Mouse (Mus musculus) lung, embryonic 16.5 days (tissue): Measurements from ENCODE around the gene Hdgfl3. TPM values are rescaled to one million over a fixed set of nuclear protein-coding genes. Genes with fewer than 3 reads are reported as not detected.
A peak's percentile ranks its signal among the peaks of the same experiment; 100 is the strongest.

Source experiments
- ATAC-seq: fragments of 200-750 bp; cut with Nextera tagmentation; 2 replicates; pipeline ENCODE4 v1.8.0; 2017; ENCODE audit warnings: low read depth, mild to moderate bottlenecking, moderate library complexity
- H3K27ac ChIP-seq: fragments of 300-500 bp; sonication (generic); 2 replicates; pipeline ENCODE4 v1.5.1; 2014; ENCODE audit warnings: mild to moderate bottlenecking, control low read depth, low read length
- H3K27me3 ChIP-seq: fragments of 300-500 bp; sonication (generic); 2 replicates; pipeline ENCODE4 v1.6.1; 2014; ENCODE audit warnings: low read depth, low read length, mixed read lengths; ENCODE audit not compliant: control insufficient read depth, insufficient read depth
- H3K36me3 ChIP-seq: fragments of 300-500 bp; sonication (generic); 2 replicates; pipeline ENCODE4 v1.6.1; 2014; ENCODE audit warnings: low read length; ENCODE audit not compliant: control insufficient read depth, insufficient read depth
- H3K4me1 ChIP-seq: fragments of 300-500 bp; sonication (generic); replicated peaks from 2 replicates; pipeline ENCODE4 v1.6.1; 2014; ENCODE audit warnings: low read length, mixed read lengths; ENCODE audit not compliant: control insufficient read depth, insufficient read depth
- H3K4me2 ChIP-seq: fragments of 300-500 bp; sonication (generic); 2 replicates; pipeline ENCODE4 v1.6.1; 2014; ENCODE audit warnings: low read depth, low read length, control low read depth
- H3K4me3 ChIP-seq: fragments of 300-500 bp; sonication (generic); 2 replicates; pipeline ENCODE4 v1.5.1; 2014; ENCODE audit warnings: mild to moderate bottlenecking, low read length, control low read depth
- H3K9ac ChIP-seq: fragments of 300-500 bp; sonication (generic); 2 replicates; pipeline ENCODE4 v1.6.1; 2014; ENCODE audit warnings: low read length, control low read depth
- H3K9me3 ChIP-seq: fragments of 300-500 bp; sonication (generic); 2 replicates; pipeline ENCODE4 v1.6.1; 2016; ENCODE audit warnings: low read length; ENCODE audit not compliant: control insufficient read depth
- WGBS: fragments of 180-500 bp; shearing (Covaris S2); extraction: QIAGEN DNeasy Blood & Tissue Kit; methylation state at CpG from one replicate; pipeline ENCODE4 v1.1.7; 2014; 5-methylcytosine and 5-hydroxymethylcytosine counted together
- polyA plus RNA-seq: library from polyadenylated mRNA; unstranded; fragments of >200 nt; fragmentation: Nextera tagmentation; extraction: Ambion mirVana; gene quantifications from 2 replicates; pipeline ENCODE4 v1.2.1, GENCODE M21; 2015

Hdgfl3 gene
- polyA plus RNA-seq, 1 experiment from 2014 or later: 7.4 TPM

DNA sequence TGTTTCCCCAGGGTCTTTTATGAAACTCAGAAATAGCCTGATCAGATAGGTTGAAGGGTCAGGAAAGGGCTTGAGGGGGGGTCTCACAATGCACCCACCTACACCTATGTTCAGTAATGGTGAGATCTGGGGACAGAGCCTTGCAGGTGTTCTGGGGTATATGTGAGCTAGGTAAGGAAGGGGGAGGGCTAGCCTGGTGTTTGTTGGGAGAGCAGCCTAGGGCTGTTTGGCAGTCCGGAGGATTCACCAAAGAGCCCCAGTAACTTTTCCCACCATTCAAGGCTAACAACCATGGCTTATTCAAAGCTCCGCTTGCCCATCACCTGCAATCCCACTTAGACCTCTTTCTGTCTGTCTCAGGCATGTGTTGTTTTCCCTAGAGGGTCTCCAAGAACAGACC is 72.8 kb downstream of the Hdgfl3 start:
- Histone ChIP-seq H3K4me1 (peaks cover 2% of the 10 kb centered on the region; the same call in 1 of the 2 replicates), H3K27ac (no peak overlapping the region), H3K9me3 (no peaks in the 10 kb centered on the region), H3K9ac (no peak overlapping the region), H3K4me3 (no peak overlapping the region), H3K36me3 (no peaks in the 10 kb centered on the region), H3K4me2 (no peak overlapping the region), H3K27me3 (peaks cover 25% of the 10 kb centered on the region)
- WGBS: 83% methylated on average over 2 of the region's 2 CpGs
- ATAC-seq: no peak

DNA sequence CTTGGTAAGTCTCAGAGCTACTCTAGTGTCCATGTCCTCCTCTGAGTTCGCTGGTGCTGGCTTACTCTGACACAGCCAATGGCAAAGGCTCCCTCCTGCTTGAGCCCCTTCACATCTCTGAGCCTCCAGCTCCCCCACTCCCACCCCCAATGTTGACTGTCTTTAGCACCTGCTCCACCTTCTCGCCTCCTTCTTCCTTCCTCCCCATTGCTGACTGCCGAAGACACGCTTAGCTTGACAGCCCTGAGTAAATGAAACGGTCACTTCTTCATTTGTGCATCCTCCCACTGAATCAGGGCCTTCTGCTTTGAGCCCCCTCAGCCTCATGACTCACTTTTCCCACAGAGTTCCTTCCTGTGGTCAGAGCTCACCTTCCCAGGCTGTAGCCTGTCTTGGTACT is 73.3 kb downstream of the Hdgfl3 start:
- Histone ChIP-seq H3K9me3 (no peaks in the 10 kb centered on the region), H3K4me2 (peak overlapping the region; percentile 76; the same call in 1 of the 2 replicates), H3K4me3 (no peak overlapping the region), H3K27ac (no peak overlapping the region), H3K36me3 (no peaks in the 10 kb centered on the region), H3K27me3 (peaks cover 25% of the 10 kb centered on the region), H3K9ac (no peak overlapping the region), H3K4me1 (peaks cover 2% of the 10 kb centered on the region; the same call in 1 of the 2 replicates)
- 38% methylated on average over 5 of the region's 5 CpGs for WGBS
- no peak for ATAC-seq

DNA sequence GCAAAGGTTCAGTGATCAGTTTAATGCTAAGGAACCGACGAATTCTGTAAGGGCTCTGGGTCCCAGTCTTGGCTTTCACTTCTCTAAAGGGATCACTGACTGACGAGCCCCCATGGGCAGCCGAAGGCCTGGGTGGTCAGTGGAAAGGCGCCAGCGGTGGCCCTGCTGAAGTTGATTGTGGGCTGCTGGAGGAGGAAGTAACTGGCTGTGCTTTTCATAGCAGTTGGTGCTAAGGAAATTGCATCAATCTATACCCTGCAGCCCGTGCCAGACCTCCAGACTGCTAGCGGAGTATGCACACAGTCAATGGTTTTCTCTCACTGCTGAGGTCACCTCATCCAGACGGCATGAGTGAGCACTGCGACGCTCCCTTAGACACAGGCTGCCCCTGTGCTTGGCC is 74.2 kb downstream of the Hdgfl3 start:
- H3K4me2 ChIP-seq: peak overlapping the region; percentile 76
- no peaks in the 10 kb centered on the region for H3K36me3 ChIP-seq
- H3K9ac ChIP-seq: peak overlapping the region; percentile 31; the same call in 1 of the 2 replicates
- WGBS: 32% methylated on average over 11 of the region's 11 CpGs
- peaks cover 25% of the 10 kb centered on the region for H3K27me3 ChIP-seq
- peak overlapping the region; percentile 59 for H3K4me3 ChIP-seq
- H3K9me3 ChIP-seq: no peaks in the 10 kb centered on the region
- H3K4me1 ChIP-seq: peaks cover 2% of the 10 kb centered on the region; the same call in 1 of the 2 replicates
- peak overlapping the region; percentile 66 for H3K27ac ChIP-seq
- peak; percentile 58 for ATAC-seq

DNA sequence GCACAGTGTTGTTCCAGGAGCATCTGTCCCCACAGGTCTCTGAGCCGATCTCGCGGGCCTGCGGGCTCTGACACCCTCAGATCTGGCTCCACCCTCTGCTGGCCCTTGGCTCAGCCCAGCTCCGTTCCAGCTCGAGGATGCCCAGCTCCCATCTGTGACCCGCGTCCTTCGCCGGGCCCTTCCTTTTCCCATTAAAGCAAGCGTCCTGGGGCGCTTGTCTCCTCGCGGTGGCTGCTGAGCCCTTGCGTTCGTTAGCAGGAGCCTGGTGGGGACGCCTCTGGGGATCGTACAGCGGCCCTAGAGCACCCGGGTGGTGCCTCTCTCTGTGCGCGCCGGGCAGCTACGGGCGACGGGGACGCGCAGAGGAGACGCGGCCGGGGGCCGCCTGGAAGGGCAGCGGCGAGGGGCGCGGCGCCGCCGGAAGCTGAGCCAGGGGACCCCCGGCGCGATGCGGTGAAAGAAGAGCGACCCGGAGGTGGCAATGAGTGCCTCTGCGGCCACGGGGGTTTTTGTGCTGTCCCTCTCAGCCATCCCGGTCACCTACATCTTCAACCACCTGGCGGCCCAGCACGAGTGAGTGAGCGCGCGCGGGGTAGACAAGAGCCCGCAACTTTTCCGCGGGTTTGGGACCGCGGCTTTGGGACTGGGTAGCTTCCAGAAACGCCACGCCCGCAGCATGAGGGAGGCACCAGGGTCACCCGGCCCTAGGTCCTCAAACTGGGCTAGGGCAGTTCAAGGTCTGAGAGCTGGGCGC is 75.1 kb downstream of the Hdgfl3 start, which contains the start of gene Tm6sf1:
Tm6sf1 (plus strand) TSS at position 34 of the 754 bp plus-strand sequence.
- peaks cover 25% of the 10 kb centered on the region for H3K27me3 ChIP-seq

DNA sequence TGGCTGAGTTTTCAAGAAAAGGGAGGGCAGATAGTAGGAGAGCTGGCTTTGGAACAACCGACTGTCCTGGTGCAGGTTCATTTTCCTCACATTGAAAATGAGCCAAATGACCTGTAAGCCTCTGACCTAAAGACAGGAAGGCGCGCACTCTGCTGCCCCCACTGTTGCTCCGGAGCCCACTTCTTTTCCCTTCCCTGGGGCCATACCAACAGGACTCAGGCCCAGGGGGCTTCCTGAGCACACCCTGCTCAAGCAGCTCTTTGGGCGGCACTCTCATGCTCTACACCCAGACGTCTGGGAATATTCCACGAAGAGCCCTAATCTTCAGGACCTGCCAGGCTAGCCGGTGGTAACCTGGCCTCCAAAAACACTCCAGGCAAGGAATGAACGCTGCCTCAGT is 76.0 kb downstream of the Hdgfl3 start:
- Histone ChIP-seq H3K9me3 (no peaks in the 10 kb centered on the region), H3K27ac (no peak overlapping the region), H3K9ac (no peak overlapping the region), H3K4me2 (peak overlapping the region; percentile 76), H3K27me3 (peaks cover 25% of the 10 kb centered on the region), H3K4me1 (peaks cover 2% of the 10 kb centered on the region; the same call in 1 of the 2 replicates), H3K36me3 (no peaks in the 10 kb centered on the region), H3K4me3 (no peak overlapping the region)
- WGBS: 8% methylated on average over 9 of the region's 9 CpGs
- ATAC-seq: no peak

More for the DNA sequence above, 75.1 kb downstream of the Hdgfl3 start, which contains the start of gene Tm6sf1:
- under 1% methylated on average over 48 of the region's 64 CpGs for WGBS
- Histone ChIP-seq H3K9me3 (no peaks in the 10 kb centered on the region), H3K4me2 (peak within 1 kb of the TSS; percentile 76), H3K4me1 (peaks cover 2% of the 10 kb centered on the region; the same call in 1 of the 2 replicates), H3K9ac (peak within 1 kb of the TSS; percentile 67), H3K36me3 (no peaks in the 10 kb centered on the region), H3K27ac (peak within 1 kb of the TSS; percentile 55), H3K4me3 (peak within 1 kb of the TSS; percentile 59)
- peak; percentile 53 for ATAC-seq

DNA sequence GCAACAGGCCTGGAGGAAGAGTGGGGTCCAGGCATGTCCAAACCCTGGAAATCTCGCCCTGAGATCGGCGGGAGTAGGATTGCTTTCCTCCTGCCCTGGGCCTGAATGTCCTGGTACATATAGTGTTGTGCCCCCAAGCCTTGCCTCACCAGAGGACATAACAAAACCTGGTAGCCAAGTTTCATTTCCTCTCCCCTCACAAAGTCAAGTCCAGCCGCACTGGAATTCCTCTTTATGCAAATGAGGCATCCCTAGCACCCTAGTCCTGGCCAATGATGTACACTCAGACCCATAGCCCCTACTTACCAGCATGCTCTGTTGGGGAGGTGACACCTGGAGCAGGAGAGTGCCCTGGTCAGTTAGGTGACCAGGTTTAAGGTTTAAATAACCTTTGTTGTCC is 78.1 kb downstream of the Hdgfl3 start:
- 66% methylated on average over 4 of the region's 4 CpGs for WGBS
- Histone ChIP-seq H3K4me2 (no peak overlapping the region), H3K9ac (no peak overlapping the region), H3K4me1 (peaks cover 2% of the 10 kb centered on the region; the same call in 1 of the 2 replicates), H3K4me3 (no peak overlapping the region), H3K36me3 (no peaks in the 10 kb centered on the region), H3K27me3 (peaks cover 25% of the 10 kb centered on the region), H3K9me3 (no peaks in the 10 kb centered on the region), H3K27ac (no peak overlapping the region)
- ATAC-seq: no peak

DNA sequence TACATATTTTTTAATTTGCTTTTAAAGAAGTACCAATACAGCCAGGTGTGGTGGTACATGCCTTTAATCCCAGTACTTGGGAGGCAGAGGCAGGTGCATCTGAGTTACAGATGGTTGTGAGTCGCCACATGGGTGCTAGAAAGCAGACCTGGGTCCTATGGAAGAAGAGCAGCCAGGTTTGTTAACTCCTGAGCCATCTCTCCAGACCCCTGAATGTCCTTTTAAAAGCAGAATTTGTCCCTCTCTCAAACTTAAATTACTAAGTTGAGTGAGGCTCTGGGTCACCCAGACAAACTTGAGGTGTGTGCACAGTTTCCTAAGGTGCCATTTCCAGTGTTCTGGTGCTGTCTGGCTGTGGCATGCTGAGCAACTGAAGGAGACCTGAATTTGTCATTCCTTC is 78.6 kb downstream of the Hdgfl3 start, which contains the start of gene Gm10160:
Gm10160 (minus strand) TSS at position 101 of the 400 bp plus-strand sequence.
- no peak within 1 kb of the TSS for H3K4me3 ChIP-seq
- 0 out of 2 replicates have a peak within 1 kb of the TSS, but pooled peaks have one; percentile 3 for H3K4me2 ChIP-seq
- no peak for ATAC-seq
- H3K9me3 ChIP-seq: no peaks in the 10 kb centered on the region
- H3K27me3 ChIP-seq: peaks cover 25% of the 10 kb centered on the region
- no peaks in the 10 kb centered on the region for H3K36me3 ChIP-seq
- H3K4me1 ChIP-seq: peaks cover 2% of the 10 kb centered on the region; the same call in 1 of the 2 replicates
- no peak within 1 kb of the TSS for H3K9ac ChIP-seq
- no peak within 1 kb of the TSS; the same call in 1 of the 2 replicates for H3K27ac ChIP-seq
- 63% methylated on average over 1 of the region's 1 CpGs for WGBS

DNA sequence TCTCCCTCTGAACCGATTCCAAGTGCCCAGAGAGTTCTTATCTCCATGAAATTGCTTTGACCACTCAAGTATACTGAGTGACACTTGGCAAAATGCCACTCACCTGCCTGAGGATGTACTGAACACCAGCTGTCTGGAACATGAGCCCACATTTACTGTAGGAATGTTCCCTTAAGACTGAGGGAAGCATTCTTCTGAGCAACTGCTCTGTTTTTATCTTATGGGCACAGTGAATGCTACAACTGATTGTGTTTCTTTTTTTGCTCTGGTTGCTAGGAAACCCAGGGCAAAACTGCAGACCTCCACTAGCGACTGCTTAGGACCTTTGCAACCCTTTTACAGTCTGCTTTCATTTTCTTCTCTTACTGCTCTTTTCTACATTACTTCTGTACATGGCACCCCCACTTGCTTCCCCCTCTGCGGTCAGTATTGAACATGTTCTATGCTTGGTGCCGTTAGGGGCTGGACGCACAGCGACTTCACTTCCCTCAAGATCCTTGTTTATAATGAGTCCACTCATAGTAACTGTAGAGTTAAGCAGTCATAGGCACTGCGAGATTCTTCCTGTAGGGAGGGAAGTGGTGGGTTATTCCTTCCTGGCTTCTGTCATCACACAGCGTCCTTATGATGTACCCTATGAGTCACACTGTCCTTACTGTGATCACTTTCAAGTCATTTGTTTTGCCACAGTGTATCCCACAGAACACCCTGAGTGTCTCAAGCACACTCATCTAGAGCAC is 79.5 kb downstream of the Hdgfl3 start:
- H3K9me3 ChIP-seq: no peaks in the 10 kb centered on the region
- WGBS: 47% methylated on average over 8 of the region's 8 CpGs
- H3K9ac ChIP-seq: no peak overlapping the region
- 0 out of 2 replicates have a peak overlapping the region, but pooled peaks have one; percentile 3 for H3K4me2 ChIP-seq
- H3K4me3 ChIP-seq: no peak overlapping the region
- peak; percentile 48; the same call in 1 of the 2 replicates for ATAC-seq
- H3K36me3 ChIP-seq: no peaks in the 10 kb centered on the region
- peaks cover 17% of the 10 kb centered on the region for H3K27me3 ChIP-seq
- H3K27ac ChIP-seq: no peak overlapping the region; the same call in 1 of the 2 replicates
- no peaks in the 10 kb centered on the region for H3K4me1 ChIP-seq

DNA sequence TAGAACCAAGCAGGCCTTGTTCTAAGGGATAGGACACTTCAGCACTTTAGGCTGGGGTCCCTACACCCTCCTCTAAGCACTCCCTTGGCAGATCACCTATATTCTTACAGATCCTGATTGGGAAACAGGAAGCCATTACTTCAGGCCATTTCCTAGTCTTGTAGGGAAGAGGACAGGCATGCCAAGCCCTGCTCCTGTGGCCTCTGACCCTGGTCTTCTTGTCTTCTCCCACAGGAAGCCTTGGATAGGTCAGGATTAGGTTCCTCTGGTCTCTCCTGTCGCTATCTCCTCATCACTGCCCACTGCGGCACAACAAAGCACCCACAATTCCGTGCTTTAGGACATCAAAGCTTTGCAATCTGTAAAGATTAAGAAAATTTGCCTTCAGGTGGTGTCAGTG is 82.6 kb downstream of the Hdgfl3 start:
- H3K27me3 ChIP-seq: no peaks in the 10 kb centered on the region
- no peak overlapping the region for H3K4me2 ChIP-seq
- H3K36me3 ChIP-seq: no peaks in the 10 kb centered on the region
- no peak overlapping the region for H3K4me3 ChIP-seq
- 65% methylated on average over 3 of the region's 3 CpGs for WGBS
- no peak overlapping the region for H3K27ac ChIP-seq
- H3K9ac ChIP-seq: no peak overlapping the region
- H3K4me1 ChIP-seq: no peaks in the 10 kb centered on the region
- H3K9me3 ChIP-seq: no peaks in the 10 kb centered on the region
- ATAC-seq: no peak
